Comparison of ENCODE assay signal across 13 mouse cellular contexts in genomic region chr1:86623001-86624000, GRCm38 (mm10). TPM values are rescaled to one million over a fixed set of nuclear protein-coding genes. Genes with fewer than 3 reads are reported as not detected.
A peak's percentile ranks its signal among the peaks of the same experiment; 100 is the strongest.
DNase-seq lines count a peak whose midpoint lies in the region; ATAC-seq and TF ChIP-seq lines count a peak whose summit lies in the region.
"Had no signal": no experiment of that assay in that cellular context is flagged by ENCODE, and none has a peak within 500 bp of the region (broad histone marks: within the 10 kb centered on the region; RNA-seq: fewer than 3 reads in every experiment).

No protein-coding gene starts in this region.

- TF ChIP-seq CTCF in lung, postnatal 0 days (IDR thresholded peaks at IDR 0.05), result no peak
- TF ChIP-seq CTCF in cortical plate, adult 2 months (IDR thresholded peaks at IDR 0.05; ENCODE audit: extremely low read depth, insufficient read depth, low read length), result no peak
- no peak for TF ChIP-seq CTCF in olfactory bulb, adult 2 months (IDR thresholded peaks at IDR 0.05; ENCODE audit: insufficient read depth, low read depth, low read length)

- H3K4me2 ChIP-seq in heart, embryonic 12.5 days, result peak overlapping the region; percentile 12; the same call in 1 of the 2 replicates
- H3K4me2 ChIP-seq in lung, postnatal 0 days (replicated peaks; ENCODE audit: low read depth, low read length), result no peak overlapping the region
- H3K4me2 ChIP-seq: heart, embryonic 11.5 days had no signal

- no peaks in the 10 kb centered on the region for H3K27me3 ChIP-seq in heart, embryonic 12.5 days (replicated peaks)
- no peaks in the 10 kb centered on the region for H3K27me3 ChIP-seq in lung, postnatal 0 days (replicated peaks; ENCODE audit: insufficient read depth, low read length)

- H3K27ac ChIP-seq in heart, embryonic 12.5 days (ENCODE audit: poor library complexity, severe bottlenecking), result no peak overlapping the region
- H3K27ac ChIP-seq in lung, postnatal 0 days (ENCODE audit: low read length), result no peak overlapping the region
- peak overlapping the region; percentile 25; the same call in 1 of the 2 replicates for H3K27ac ChIP-seq in cortical plate, adult 2 months (ENCODE audit: insufficient read depth, low read length)
- H3K27ac ChIP-seq in olfactory bulb, adult 2 months (ENCODE audit: insufficient read depth, low read depth, low read length), result peak overlapping the region; percentile 56
- H3K27ac ChIP-seq: macrophage had no signal

- H3K36me3 ChIP-seq in heart, embryonic 12.5 days, result no peaks in the 10 kb centered on the region
- no peaks in the 10 kb centered on the region for H3K36me3 ChIP-seq in lung, postnatal 0 days (ENCODE audit: insufficient read depth, low read length)

- no peaks in the 10 kb centered on the region for H3K9me3 ChIP-seq in heart, embryonic 12.5 days (replicated peaks)
- H3K9me3 ChIP-seq in lung, postnatal 0 days (ENCODE audit: low read length), result no peaks in the 10 kb centered on the region

- no peak for TF ChIP-seq POLR2A in cortical plate, adult 2 months (IDR thresholded peaks at IDR 0.05; ENCODE audit: extremely low read depth, insufficient read depth, low read length)
- TF ChIP-seq POLR2A in olfactory bulb, adult 2 months (IDR thresholded peaks at IDR 0.05; ENCODE audit: insufficient read depth, low read depth, low read length), result no peak

- no peak for TF ChIP-seq EP300 in lung, postnatal 0 days (IDR thresholded peaks at IDR 0.05)

- no peak overlapping the region for H3K9ac ChIP-seq in heart, embryonic 12.5 days
- H3K9ac ChIP-seq in lung, postnatal 0 days (replicated peaks; ENCODE audit: low read depth), result no peak overlapping the region

- H3K4me1 ChIP-seq in heart, embryonic 12.5 days (replicated peaks), result peaks cover 5% of the 10 kb centered on the region; the same call in 1 of the 2 replicates
- no peaks in the 10 kb centered on the region for H3K4me1 ChIP-seq in lung, postnatal 0 days (ENCODE audit: insufficient read depth, low read depth, low read length)
- H3K4me1 ChIP-seq in cortical plate, adult 2 months (ENCODE audit: control insufficient read depth, insufficient read depth, low read length), result no peaks in the 10 kb centered on the region
- peaks cover 4% of the 10 kb centered on the region for H3K4me1 ChIP-seq in olfactory bulb, adult 2 months (ENCODE audit: control insufficient read depth, insufficient read depth, low read length)

- DNase-seq in heart, adult 9 months (ENCODE audit: low spot score in 2 of 2), result no peak
- DNase-seq in lung, postnatal 0 days (ENCODE audit: low spot score), result peak; percentile 52
- no peak for DNase-seq in lung, postnatal 14 days
- no peak for DNase-seq in urinary bladder, adult 18-20 months (ENCODE audit: low spot score in 2 of 2)
- DNase-seq: cerebellum, postnatal 36 days had no signal

- 46% methylated on average over 16 of the region's 16 CpGs for WGBS in heart, embryonic 12.5 days
- 43% methylated on average over 16 of the region's 16 CpGs for WGBS in lung, postnatal 0 days
- 61% methylated on average over 16 of the region's 16 CpGs for WGBS in olfactory bulb, adult 2 months

- no peak overlapping the region for H3K4me3 ChIP-seq in heart, embryonic 12.5 days
- H3K4me3 ChIP-seq in lung, postnatal 0 days (ENCODE audit: low read depth, low read length), result no peak overlapping the region
- no peak overlapping the region for H3K4me3 ChIP-seq in cortical plate, adult 2 months (ENCODE audit: insufficient read depth, low read length)
- H3K4me3 ChIP-seq in olfactory bulb, adult 2 months (ENCODE audit: insufficient read depth, low read depth, low read length), result no peak overlapping the region

- no peak for ATAC-seq in heart, embryonic 12.5 days (ENCODE audit: insufficient number of reproducible peaks, low FRiP score)
- ATAC-seq in lung, postnatal 0 days, result peak; percentile 62
- ATAC-seq in megakaryocyte progenitor cell, adult 5-6 weeks (replicated peaks; ENCODE audit: poor library complexity), result no peak
- ATAC-seq: CD4-positive, CD25-positive, alpha-beta regulatory T cell, adult 4 months had no signal

RNA-seq across cellular contexts. Expression of gene Cops7b, which starts 40.6 kb away (rescaled TPM):
- 28.6 and 32.6 TPM in 2 replicates for polyA plus RNA-seq in heart, embryonic 12.5 days (2016; fragmentation: Nextera tagmentation; extraction: Ambion mirVana)
- 18.0 and 19.3 TPM in 2 replicates for polyA plus RNA-seq in lung, postnatal 0 days (2015; fragmentation: Nextera tagmentation; extraction: Ambion mirVana)
- polyA plus RNA-seq in cortical plate, adult 2 months (2012; rRNA removed), result 36.5 and 38.7 TPM in 2 replicates
- polyA plus RNA-seq in olfactory bulb, adult 2 months (2012; ENCODE audit: insufficient read depth, insufficient read length, low replicate concordance, missing spikeins), result not detected in 2 replicates
- total RNA-seq in megakaryocyte progenitor cell, adult 5-6 weeks (2015), result 9.3 and 13.2 TPM in 2 replicates
- total RNA-seq in megakaryocyte progenitor cell, adult 5-6 weeks (2017), result 19.5 and 22.7 TPM in 2 replicates

RNA-seq across cellular contexts. Expression of gene Pde6d, which starts 40.9 kb away (rescaled TPM):
- polyA plus RNA-seq in heart, embryonic 12.5 days (2016; fragmentation: Nextera tagmentation; extraction: Ambion mirVana), result 83.5 and 89.5 TPM in 2 replicates
- 43.4 and 50.4 TPM in 2 replicates for polyA plus RNA-seq in lung, postnatal 0 days (2015; fragmentation: Nextera tagmentation; extraction: Ambion mirVana)
- polyA plus RNA-seq in cortical plate, adult 2 months (2012; rRNA removed), result 72.4 and 74.9 TPM in 2 replicates
- polyA plus RNA-seq in olfactory bulb, adult 2 months (2012; ENCODE audit: insufficient read depth, insufficient read length, low replicate concordance, missing spikeins), result not detected in 2 replicates
- total RNA-seq in megakaryocyte progenitor cell, adult 5-6 weeks (2015), result 60.3 and 71.2 TPM in 2 replicates
- 17.9 and 23.6 TPM in 2 replicates for total RNA-seq in megakaryocyte progenitor cell, adult 5-6 weeks (2017)

RNA-seq across cellular contexts. Expression of gene Nppc, which starts 47.1 kb away (rescaled TPM):
- 1.3 TPM in 2 replicates for polyA plus RNA-seq in heart, embryonic 12.5 days (2016; fragmentation: Nextera tagmentation; extraction: Ambion mirVana)
- polyA plus RNA-seq in lung, postnatal 0 days (2015; fragmentation: Nextera tagmentation; extraction: Ambion mirVana), result 4.0 and 4.6 TPM in 2 replicates
- 11.9 and 12.7 TPM in 2 replicates for polyA plus RNA-seq in cortical plate, adult 2 months (2012; rRNA removed)
- not detected in 2 replicates for polyA plus RNA-seq in olfactory bulb, adult 2 months (2012; ENCODE audit: insufficient read depth, insufficient read length, low replicate concordance, missing spikeins)
- not detected in 2 replicates for total RNA-seq in megakaryocyte progenitor cell, adult 5-6 weeks (2015)
- total RNA-seq in megakaryocyte progenitor cell, adult 5-6 weeks (2017), result 0.41 TPM in 1 of 2 replicates, not detected in the other
- total RNA-seq: liver, adult 2 months had no signal
- polyA plus RNA-seq: CD4-positive, CD25-positive, alpha-beta regulatory T cell, adult 4 months; liver, adult 2 months; macrophage had no signal

Comparison
In these comparisons a context has a peak if more than half of its experiments do, and no peak if none do; other contexts are left out.
1. H3K27ac ChIP-seq: peak in cortical plate, adult 2 months (single experiment) and olfactory bulb, adult 2 months (single experiment); none in heart, embryonic 12.5 days (single experiment) and lung, postnatal 0 days (single experiment).
2. RNA of gene Cops7b, which starts 40.6 kb away (polyA plus RNA-seq): 36.5 to 38.7 TPM in cortical plate, adult 2 months, 28.6 to 32.6 TPM in heart, embryonic 12.5 days and 18.0 to 19.3 TPM in lung, postnatal 0 days; not detected in olfactory bulb, adult 2 months; every median in the first group is over 10 times any median in the second.
3. RNA of gene Pde6d, which starts 40.9 kb away (polyA plus RNA-seq): 83.5 to 89.5 TPM in heart, embryonic 12.5 days, 72.4 to 74.9 TPM in cortical plate, adult 2 months and 43.4 to 50.4 TPM in lung, postnatal 0 days; not detected in olfactory bulb, adult 2 months; every median in the first group is over 10 times any median in the second.